Mouse (Mus musculus): ENCODE measurements around the gene Eci1.

The Eci1 gene

DNA sequence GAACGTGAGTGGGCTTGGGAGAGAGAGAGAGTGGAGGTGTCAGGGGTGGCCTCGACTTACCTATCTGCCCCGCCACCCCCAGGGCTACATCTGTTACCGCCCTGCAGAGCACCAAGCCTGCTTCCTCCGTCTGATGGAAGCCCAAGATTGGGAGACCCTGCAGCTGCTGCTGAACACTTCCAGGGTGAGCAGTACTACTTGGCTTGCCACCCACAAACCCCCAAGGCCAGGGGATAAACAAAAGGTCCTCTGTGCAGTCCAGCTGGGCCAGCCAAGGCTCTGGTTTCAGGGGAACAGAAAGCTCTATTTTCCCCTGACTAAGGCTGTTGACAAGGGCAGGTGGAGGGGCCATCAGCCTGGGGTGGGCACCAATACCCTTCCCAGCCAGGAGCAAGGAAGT is 48.1 kb downstream of the Eci1 start:
- no peak for DNase-seq

- DNase-seq, result no peak
These were observed 49.1 kb downstream of the Eci1 start for GRCm38 (mm10) chr17:24475586-24475985.

DNA sequence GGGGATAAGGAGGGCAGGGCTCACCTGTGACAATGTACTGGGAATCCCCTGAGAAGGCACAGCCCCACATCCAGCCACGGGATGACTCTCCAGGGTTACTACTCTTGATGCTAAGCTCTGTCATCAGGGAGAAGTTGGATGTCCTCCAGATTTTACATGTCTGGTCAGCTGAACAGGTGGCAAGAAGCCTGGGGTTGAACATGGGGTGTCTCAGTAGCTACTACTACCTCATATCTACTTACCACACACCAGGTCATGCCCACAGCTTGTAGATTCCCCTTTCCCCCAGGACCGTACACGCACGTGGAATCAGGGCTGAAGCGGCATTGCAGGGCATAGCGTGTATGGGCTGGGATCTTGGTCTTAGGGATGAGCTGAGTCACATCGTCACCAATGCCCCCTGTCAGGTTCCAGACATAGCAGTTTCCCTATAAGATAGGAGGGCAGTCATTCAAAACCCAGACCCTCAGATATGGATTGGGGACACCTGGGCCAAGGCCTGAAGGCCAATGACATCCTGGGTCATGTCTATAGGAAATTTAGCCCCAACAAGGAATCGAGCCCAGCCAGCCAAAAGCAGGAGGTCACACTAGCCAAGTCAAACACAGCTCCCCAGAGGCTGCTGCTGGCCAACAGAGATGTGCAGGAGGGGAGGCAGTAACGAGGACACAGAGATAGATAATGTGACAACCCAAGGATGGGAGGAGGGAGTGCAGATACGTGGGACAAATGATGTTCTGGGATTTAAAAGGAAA is 49.8 kb downstream of the Eci1 start:
- DNase-seq, result no peak

GRCm38 (mm10) chr17:24477053-24477984 is 50.9 kb downstream of the Eci1 start:
- DNase-seq, result no peak

DNA sequence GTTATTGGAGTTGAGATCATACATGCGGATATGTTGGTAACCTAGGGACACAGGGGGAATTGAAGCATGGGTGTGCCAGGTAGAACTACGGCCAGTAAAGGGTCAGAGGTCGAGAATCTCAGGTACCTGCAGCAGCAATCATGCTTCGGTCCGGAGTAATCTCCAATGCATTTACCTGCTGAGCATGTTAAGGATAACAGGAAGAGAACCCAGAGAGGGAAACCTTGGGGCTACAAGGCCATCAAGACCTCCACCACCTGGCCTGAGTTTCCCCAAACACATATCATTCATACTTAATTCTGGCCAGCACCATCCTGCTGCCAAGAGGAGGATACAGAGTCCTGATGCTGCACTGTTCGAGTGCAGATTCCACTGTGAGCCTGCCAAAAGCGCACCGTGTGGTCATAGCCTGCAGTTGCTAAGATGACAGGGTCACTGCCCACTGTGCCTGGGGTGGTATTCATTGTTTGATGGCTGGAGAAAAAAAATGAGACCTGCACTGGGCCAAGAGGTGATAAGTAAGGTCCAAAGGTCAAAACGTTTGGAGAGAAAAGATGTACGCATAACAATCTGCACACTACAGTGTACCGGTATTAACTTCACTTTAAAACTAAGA is 51.7 kb downstream of the Eci1 start:
- DNase-seq, result no peak

DNA sequence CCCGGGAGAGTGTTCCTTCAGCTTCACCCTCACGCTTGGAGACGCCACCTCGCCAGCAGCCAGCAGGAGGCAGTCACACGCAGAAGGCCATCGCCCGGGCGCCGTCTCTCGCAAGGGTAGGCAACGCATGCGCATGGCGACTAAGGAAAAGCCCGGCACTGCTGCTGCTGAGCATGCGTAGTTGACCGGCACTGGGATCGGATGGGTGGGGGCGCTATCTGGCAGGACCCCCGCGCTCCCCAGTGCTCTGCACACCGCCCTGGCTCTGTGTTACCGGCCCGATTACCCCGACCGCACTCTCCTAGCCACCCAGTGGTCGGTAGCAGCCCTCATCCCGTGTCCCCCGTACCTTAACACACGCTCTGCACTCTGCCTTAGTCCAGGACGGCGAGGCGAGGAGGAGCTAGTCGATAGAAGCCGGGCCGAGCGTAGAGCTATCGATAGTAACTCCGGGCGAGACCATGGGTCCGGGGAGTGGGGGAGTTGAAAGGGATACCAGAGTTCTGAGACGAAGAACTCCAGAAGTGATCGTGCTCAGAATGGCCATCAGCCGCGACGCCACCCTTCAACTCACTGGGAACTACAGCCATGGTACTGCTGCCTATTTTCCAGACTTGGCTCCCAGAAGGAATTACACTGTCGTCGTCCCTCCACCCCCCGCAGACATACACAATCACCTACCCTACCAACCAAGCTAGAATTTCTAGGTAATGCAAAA is 52.4 kb downstream of the Eci1 start, which contains the start of gene Mlst8:
Gene Mlst8 (minus strand): TSS at position 416 of the 718 bp plus-strand sequence.
- DNase-seq, result peak; percentile 95 to 97

GRCm38 (mm10) chr17:24479431-24479830 is 53.0 kb downstream of the Eci1 start:
- no peak for DNase-seq

DNA sequence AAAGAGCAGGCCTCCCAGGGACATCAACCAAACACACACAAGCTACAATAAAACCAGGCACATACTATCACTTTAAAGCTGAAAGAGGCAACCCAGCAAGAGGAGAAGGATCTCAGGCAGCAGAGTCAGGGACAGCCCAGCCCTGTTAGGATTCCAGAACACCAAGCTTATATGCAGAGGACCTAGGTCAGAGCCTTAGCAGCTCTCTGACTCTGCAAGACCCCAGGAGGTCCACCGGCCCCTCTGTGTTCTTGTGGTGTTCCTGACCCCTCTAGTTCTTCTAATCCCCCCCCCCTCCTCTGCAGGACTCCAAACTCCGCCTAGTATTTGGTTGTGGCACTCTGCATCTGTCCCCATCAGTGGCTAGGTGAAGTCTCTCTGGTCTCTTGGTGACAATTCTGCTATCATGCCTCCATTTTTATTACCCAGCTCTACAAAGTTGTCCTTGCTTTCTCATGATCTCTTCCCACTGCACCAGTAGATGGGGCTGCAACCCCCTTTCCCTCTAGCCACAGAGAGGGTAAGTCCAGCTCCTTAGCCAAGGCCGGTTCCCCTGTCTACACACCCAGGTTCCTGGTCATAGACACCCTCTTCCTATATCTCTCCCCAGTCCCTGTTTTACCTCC is 53.9 kb downstream of the Eci1 start:
- no peak for DNase-seq

DNA sequence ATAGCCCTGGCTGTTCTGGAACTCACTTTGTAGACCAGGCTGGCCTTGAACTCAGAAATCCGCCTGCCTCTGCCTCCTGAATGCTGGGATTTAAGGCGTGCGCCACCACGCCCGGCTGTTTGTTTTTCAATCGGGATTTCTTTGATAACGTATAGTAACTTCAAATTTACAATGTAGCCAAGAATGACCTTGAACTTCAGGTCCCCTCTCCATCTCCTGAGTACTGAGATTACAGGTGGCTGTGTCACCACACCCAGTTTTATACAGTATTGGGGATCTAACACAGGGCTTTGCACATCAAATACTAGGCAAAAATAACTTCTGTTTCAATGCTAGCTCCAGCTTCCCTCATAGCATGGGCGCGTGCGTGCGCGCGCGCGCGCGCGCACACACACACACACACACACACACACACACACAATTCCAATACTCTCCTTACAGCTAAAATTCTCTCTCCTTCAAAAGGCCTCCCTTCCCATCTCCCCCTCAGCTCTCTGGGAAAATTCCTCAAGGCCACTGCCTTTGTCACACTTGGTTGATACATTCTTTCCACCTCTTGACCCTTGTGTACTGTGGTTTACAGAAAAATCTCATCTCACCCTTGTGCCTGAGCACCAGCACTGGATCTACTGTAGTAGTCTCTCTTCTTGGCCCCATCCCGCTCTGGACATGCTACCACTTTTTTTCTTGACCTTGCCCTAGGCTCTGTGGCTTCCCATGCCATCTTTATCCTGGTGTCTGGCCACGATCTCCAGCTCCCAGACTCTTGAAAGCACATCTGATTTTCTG is 54.8 kb downstream of the Eci1 start:
- DNase-seq, result no peak

DNA sequence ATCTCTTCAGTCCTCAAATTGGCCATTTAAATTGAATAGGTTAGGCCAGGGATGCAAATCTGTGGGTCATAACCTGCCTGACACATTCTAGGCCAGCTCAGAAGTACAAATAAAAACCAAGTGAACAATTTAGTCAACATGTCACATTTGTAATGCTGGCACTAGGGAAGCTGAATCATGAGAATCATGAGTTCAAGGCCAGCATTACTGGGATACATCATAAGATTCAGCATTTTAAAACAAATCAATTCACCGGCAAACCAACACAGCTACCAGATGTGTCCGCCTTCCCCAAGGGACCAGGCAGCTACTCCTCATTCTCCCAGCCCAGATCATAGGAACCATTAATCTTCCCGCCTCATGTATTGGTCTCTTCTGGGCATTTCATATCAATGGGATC is 57.1 kb downstream of the Eci1 start:
- no peak for DNase-seq

GRCm38 (mm10) chr17:24485090-24485860 is 58.8 kb downstream of the Eci1 start:
- no peak for DNase-seq

DNA sequence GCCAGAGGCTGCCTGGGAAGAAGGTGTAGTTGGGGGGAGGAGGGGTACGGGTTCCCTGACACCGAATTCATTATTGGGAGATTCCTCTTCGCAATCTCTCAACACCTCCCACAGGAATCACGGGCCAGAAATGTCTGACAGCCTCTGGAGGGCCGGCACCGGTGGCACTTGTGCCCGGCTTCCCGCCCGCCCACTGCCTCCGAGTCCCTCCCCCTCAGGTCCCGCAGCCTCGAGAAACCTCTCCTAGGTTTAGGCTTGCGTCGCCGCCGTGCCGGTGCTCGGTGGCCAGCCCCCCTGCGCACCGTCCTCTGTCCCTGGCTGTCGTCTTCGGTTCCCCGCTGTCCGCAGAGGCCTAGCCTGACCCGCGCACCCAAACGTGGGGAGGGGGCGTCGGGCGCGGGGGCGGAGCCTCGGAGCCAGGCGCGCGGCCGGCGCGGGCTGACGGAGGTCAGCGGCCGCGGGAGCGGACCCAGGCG is 61.8 kb downstream of the Eci1 start, which contains the start of gene Caskin1:
Gene Caskin1 (plus strand): TSS at position 416 of the 476 bp plus-strand sequence.
- DNase-seq, result peak in 1 of 2 experiments; percentile 39

GRCm38 (mm10) chr17:24488662-24489264 is 62.3 kb downstream of the Eci1 start:
- no peak for DNase-seq

All from lung, adult 18-20 months (tissue).